Mouse (Mus musculus): ENCODE measurements around the gene Fndc7.
"Not testable (repeated sequence)": the region's sequence is repeated elsewhere in the genome, so short reads cannot be mapped to it uniquely, and the experiment has no call there.

Gene Fndc7

GRCm38 (mm10) chr3:108887618-108887975 is 2.2 kb downstream of the Fndc7 start:
- no peak for DNase-seq (ENCODE audit: low read depth, low spot score)

- DNase-seq (ENCODE audit: low read depth, low spot score) = no peak
These were observed 2.7 kb downstream of the Fndc7 start for GRCm38 (mm10) chr3:108886934-108887617.

DNA sequence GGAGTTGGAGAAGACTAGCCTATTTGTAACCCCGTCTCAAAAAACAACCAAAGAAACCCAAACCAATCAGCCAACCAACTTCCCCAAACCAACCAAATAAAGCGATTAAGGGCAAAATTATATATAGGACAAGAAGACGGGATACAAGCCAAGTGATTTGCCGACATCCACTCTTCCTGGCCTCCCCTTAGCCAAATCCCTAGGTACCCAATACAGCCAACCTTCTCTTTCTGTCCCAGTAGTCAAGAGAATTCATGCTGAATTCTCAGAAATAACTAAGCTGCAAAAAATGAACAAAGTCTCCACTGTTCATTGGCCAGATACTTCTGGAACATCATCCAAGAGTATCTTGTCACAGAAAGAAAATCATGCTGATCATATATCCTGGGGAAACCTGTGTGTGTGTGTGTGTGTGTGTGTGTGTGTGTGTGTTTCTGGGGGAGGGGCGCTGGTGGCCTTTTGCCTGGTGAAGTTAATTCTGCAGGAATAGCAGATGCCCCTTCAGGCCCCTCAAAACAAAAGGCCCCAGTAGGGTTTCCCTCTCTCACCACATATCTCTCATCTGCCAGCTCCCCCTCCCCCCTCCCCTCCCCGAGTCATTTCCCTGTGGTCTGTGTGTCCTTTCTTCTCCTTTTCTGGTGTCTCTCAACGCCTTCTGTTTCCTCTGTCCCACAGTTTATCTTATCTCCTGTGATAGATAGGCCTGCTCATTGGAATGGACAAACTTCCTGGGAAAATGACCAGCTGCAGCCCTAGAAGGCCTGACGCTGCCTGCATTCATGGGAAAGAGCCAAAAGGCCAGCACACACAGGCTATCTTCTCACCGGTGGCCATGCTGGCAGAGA is 3.9 kb downstream of the Fndc7 start:
- DNase-seq (ENCODE audit: low read depth, low spot score) = no peak

- no peak for DNase-seq (ENCODE audit: low read depth, low spot score)
These were observed 5.0 kb downstream of the Fndc7 start for GRCm38 (mm10) chr3:108884706-108885289.

DNA sequence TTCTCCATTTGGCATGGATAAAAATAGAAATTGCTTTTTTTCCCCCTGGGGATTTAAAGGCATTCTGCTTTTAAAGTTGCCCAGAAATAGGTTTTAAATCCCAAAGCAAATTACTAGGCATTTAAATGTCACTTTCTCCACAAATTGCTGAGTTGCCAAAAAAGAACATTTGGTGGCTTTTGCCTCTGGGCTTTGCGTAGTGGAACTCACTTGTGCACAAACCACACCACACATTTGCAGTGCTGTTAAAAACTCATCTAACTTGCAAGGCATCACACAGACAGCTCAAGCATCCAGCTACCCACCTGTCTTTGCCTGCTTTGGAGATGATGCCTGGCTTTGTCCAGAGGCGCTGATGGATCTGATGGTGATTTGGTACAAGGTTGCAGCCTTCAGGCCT is 6.7 kb downstream of the Fndc7 start:
- no peak for DNase-seq (ENCODE audit: low read depth, low spot score)

- not testable (repeated sequence) for DNase-seq (ENCODE audit: low read depth, low spot score)
These were observed 7.9 kb downstream of the Fndc7 start for GRCm38 (mm10) chr3:108881873-108882272.

GRCm38 (mm10) chr3:108880544-108881507 is 9.0 kb downstream of the Fndc7 start:
- peak; percentile 79 for DNase-seq (ENCODE audit: low read depth, low spot score)

DNA sequence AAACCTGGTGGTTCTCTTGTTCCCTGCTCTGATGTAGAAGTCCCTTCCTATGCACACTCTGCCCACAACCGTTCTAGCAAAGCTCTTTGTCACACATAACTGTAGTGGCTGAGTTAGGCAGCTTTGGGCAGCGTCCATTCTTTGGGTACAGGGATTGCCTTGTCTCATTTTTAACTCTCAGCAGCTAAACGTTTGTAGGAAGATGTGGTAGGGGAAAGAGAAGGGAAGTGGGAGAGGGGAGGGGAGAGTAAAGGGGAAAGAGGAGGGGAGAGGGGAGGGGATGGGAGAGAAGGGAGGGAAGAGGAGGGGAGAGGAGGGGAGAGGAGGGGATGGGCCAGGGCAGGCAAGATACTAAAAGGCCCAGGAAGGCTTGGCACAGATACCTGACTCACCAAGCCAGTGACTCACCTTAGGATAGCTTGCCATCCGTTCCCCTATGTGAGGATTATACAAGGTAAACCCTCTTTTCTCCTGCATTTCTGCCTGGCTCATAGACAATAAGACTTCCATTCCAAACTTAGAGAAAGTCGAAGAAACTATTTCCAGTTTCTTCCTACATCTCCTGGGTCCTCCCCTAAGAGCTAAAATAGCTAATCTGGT is 9.9 kb downstream of the Fndc7 start:
- peak; percentile 15 for DNase-seq (ENCODE audit: low read depth, low spot score)

DNA sequence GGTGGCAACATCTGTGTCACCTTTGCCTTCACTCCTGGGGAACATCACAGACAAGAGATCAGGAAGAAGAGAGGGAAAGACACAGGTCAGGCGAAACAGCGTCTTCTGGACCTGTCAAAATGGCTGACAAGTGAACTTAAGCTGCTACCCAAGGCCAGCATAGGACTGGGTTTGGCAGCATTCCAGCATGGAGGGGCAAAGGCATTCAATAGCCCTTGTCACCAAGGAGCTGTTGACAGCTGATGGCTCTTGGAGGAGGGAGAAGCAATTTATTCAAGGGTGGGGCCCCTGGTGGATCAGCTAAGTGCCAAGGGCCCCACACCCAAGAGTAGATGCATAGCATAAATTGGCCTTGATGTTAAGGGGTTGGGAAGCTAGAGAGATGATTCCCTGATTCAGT is 10.7 kb downstream of the Fndc7 start:
- no peak for DNase-seq (ENCODE audit: low read depth, low spot score)

GRCm38 (mm10) chr3:108870631-108871030 is 19.2 kb downstream of the Fndc7 start:
- DNase-seq (ENCODE audit: low read depth, low spot score) = no peak

DNA sequence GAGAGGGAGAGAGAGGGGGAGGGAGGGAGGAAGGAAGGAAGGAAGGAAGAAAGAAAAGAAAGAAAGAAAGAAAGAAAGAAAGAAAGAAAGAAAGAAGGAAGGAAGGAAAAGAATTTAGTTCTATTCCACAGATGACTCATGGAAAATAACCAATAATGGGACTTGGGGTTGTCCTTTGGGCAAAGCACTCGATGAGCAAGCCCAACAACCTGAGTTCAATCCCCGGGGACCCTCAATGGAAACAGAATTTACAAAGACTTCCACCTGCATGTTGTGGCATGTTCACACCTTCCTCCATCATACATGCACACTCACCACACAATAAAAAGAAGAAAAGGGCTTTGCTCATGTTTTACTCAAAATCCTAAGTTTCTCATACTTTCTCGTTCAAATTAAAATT is 22.4 kb downstream of the Fndc7 start:
- no peak for DNase-seq (ENCODE audit: low read depth, low spot score)

DNA sequence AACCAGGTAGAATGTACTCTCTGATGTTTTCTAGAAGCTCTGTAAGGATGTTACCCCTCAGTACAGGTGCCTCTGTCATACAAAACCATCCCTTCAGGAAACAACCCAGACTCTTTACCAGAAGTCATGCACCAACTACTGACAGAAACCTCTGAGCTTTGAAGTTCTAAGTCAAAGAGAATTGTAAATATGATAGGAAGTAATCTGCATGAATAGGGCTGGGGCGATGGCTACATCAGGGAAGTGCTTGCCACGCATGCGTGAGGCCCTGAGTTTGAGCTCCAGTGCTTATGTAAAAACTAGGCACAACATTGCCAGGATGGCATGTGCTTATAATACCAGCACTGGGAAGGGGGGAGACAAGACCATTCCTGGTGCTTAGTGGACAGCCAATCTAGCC is 24.1 kb downstream of the Fndc7 start:
- DNase-seq (ENCODE audit: low read depth, low spot score) = peak; percentile 86

- DNase-seq (ENCODE audit: low read depth, low spot score) = peak; percentile 16
These were observed 24.7 kb downstream of the Fndc7 start for GRCm38 (mm10) chr3:108865129-108865528.

DNA sequence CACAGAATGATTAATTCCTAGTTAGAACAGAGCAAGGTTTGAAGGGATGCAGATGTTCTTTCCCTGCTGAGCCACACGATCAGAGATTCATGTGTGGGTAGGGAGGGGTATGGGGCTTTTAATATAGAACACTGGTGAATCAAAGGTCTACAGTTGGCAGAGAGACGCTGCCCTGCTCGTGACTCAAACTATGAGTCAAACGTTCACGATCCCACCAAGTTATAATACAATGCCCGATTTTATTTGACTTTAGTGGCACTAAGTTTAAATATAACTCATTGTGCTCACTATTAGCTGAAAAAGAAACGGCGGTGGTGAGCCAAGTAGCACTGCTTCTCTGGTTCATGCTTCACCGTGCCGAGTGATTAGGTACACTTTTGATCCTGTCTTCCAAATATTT is 26.7 kb downstream of the Fndc7 start:
- DNase-seq (ENCODE audit: low read depth, low spot score) = no peak

DNA sequence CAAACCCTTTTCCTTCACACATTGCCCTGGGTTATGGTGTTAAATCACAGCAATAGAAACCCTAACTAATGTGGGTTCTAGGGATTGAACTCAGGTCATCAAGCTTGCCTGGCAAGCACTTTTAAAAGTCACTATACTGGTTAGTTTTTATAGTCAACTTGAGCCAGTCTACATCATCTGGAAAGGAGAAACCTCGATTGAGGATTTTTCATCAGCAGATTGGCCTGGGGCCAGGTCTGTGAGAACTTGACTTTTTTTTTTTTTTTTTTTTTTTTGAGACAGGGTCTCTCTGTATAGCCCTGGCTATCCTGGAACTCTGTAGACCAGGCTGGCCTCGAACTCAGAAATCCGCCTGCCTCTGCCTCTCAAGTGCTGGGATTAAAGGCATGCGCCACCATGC is 27.5 kb downstream of the Fndc7 start:
- not testable (repeated sequence) for DNase-seq (ENCODE audit: low read depth, low spot score)

DNA sequence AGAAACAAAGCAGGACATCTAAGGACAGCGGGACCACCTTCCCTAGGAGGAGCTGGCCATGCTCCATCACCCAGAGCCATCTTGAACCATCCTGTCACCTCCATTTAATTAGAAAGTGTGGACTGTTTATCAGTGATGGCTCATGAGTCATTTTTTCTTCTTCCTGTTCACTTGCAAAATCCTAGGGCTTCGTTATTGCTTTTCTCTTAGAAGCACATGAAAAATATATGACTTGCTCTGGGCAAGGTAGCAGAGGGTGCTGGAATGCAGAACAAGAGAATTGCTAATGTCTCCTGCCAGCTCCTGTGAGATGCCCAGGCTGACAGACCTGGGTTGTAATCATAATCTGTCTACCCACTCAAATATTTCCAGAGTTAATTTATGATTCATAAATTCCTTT is 29.0 kb downstream of the Fndc7 start:
- DNase-seq (ENCODE audit: low read depth, low spot score) = no peak

DNA sequence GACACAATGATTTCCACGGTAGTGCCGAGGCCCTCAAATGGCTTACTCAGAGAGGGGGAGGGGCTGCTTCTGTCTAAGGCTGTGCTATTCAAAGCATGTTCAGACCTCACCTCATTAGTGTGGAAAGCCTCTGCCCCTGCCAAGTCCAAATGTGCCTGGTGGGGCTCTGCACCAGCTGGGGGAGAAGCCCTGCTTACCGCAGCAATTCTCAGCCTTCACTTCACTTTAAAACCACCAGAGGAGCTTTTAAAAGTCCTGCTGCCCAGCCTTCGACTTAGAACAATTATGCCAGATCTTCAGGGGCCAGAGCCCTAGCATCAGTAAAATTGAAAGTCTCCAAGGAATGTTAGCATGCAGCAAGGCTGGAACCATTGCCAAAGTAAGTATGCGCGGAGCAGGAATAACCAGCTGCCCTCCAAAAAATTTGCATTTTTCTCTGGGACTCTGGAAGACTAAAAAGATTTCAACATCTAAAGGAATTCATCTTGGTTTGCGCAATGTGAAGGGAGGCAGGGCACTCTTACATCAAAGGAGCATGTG is 31.5 kb downstream of the Fndc7 start:
- no peak for DNase-seq (ENCODE audit: low read depth, low spot score)

DNA sequence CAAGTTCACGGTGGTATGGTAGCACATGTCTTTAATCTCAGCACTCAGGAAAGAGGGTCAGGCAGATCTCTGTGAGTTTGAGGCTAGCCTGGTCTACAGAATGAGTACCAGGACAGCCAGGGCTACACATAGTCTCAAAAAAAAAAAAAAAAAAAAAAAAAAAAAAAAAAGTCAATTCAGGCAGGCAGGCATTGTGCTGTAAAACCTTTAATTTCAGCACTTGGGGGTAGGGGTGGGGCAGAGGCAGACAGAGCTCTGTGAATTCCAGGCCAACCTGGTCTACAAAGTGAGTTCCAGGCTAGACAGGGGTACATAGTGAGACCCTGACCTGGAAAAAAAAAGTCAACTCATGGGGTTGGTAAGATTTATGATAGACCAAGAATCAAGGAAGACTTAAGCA is 32.1 kb downstream of the Fndc7 start:
- no peak for DNase-seq (ENCODE audit: low read depth, low spot score)

- DNase-seq (ENCODE audit: low read depth, low spot score) = no peak
These were observed 32.7 kb downstream of the Fndc7 start for GRCm38 (mm10) chr3:108857124-108857470.

GRCm38 (mm10) chr3:108856386-108857123 is 33.3 kb downstream of the Fndc7 start:
- DNase-seq (ENCODE audit: low read depth, low spot score) = peak; percentile 77
